Mouse (Mus musculus) midbrain, postnatal 0 days (tissue): Measurements from ENCODE around the gene Cyfip2. TPM values are rescaled to one million over a fixed set of nuclear protein-coding genes. Genes with fewer than 3 reads are reported as not detected.

ENCODE experiments used
- ATAC-seq: fragments of 200-750 bp; cut with Nextera tagmentation; 2 replicates; pipeline ENCODE4 v1.8.0; 2017; ENCODE audit warnings: moderate number of reproducible peaks, mild to moderate bottlenecking, moderate TSS enrichment, moderate library complexity; ENCODE audit not compliant: low FRiP score
- DNase-seq: peaks from one replicate; pipeline ENCODE4 v3.0.0-alpha.2; 2015; ENCODE audit warnings: low spot score
- H3K27ac ChIP-seq: fragments of 300-500 bp; sonication (generic); 2 replicates; pipeline ENCODE4 v1.5.1; 2014; ENCODE audit warnings: low read depth, mild to moderate bottlenecking, low read length, mixed read lengths
- H3K27me3 ChIP-seq: fragments of 300-500 bp; sonication (generic); 2 replicates; pipeline ENCODE4 v1.6.1; 2014; ENCODE audit warnings: low read length, control low read depth, mixed read lengths; ENCODE audit not compliant: insufficient read depth
- H3K36me3 ChIP-seq: fragments of 300-500 bp; sonication (generic); 2 replicates; pipeline ENCODE4 v1.6.1; 2014; ENCODE audit warnings: low read length, control low read depth, mixed read lengths; ENCODE audit not compliant: insufficient read depth
- H3K4me1 ChIP-seq: fragments of 300-500 bp; sonication (generic); 2 replicates; pipeline ENCODE4 v1.6.1; 2014; ENCODE audit warnings: mild to moderate bottlenecking, control low read depth, antibody characterized with exemption, low read length, mixed read lengths; ENCODE audit not compliant: insufficient read depth
- H3K4me2 ChIP-seq: fragments of 300-500 bp; sonication (generic); 2 replicates; pipeline ENCODE4 v1.6.1; 2014; ENCODE audit warnings: low read depth, mild to moderate bottlenecking, low read length, mixed read lengths; ENCODE audit not compliant: poor library complexity, severe bottlenecking
- H3K4me3 ChIP-seq: fragments of 300-500 bp; sonication (generic); 2 replicates; pipeline ENCODE4 v1.5.1; 2014; ENCODE audit warnings: low read depth, mild to moderate bottlenecking, low read length, moderate library complexity
- H3K9ac ChIP-seq: fragments of 300-500 bp; sonication (generic); replicated peaks from 2 replicates; pipeline ENCODE4 v1.6.1; 2014; ENCODE audit warnings: mild to moderate bottlenecking, low read length, moderate library complexity, mixed read lengths; ENCODE audit not compliant: poor library complexity, severe bottlenecking
- H3K9me3 ChIP-seq: fragments of 300-500 bp; sonication (generic); 2 replicates; pipeline ENCODE4 v1.6.1; 2016; ENCODE audit warnings: low read length, control low read depth
- CTCF ChIP-seq: IDR thresholded peaks from 2 replicates; pipeline ENCODE4 v1.5.1; 2016; ENCODE audit warnings: antibody characterized with exemption, mild to moderate bottlenecking
- WGBS: fragments of 180-500 bp; shearing (Covaris S2); extraction: QIAGEN DNeasy Blood & Tissue Kit; methylation state at CpG from one replicate; pipeline ENCODE4 v1.1.7; 2014; 5-methylcytosine and 5-hydroxymethylcytosine counted together
- polyA plus RNA-seq: library from polyadenylated mRNA; unstranded; fragments of >200 nt; fragmentation: Nextera tagmentation; extraction: Ambion mirVana; gene quantifications from 2 replicates; pipeline ENCODE4 v1.2.1, GENCODE M21; 2015
- total RNA-seq: library from RNA; depleted of rRNA; stranded (reverse); fragments of >200 nt; gene quantifications from 2 replicates; pipeline ENCODE4 v1.2.3, GENCODE M21; 2014

Gene Cyfip2
- total and polyA plus RNA-seq, 2 experiments from 2014 or later = 83.7 to 133 TPM

- DNase-seq (no peak), ATAC-seq (no peak)
- H3K9ac ChIP-seq = no peak overlapping the region
- no peak overlapping the region for H3K4me3 ChIP-seq
- H3K27ac ChIP-seq = no peak overlapping the region
- H3K9me3 ChIP-seq = no peaks in the 10 kb centered on the region
- no peaks in the 10 kb centered on the region for H3K4me1 ChIP-seq
- TF ChIP-seq CTCF = no peak
- H3K36me3 ChIP-seq = peaks cover 52% of the 10 kb centered on the region
- H3K4me2 ChIP-seq = no peak overlapping the region
- 74% methylated on average over 10 of the region's 10 CpGs for WGBS
- no peaks in the 10 kb centered on the region for H3K27me3 ChIP-seq
Measured at GRCm38 (mm10) chr11:46202547-46202887, 110.1 kb downstream of the Cyfip2 start.

- DNase-seq (no peak), ATAC-seq (no peak)
- no peak for TF ChIP-seq CTCF
- Histone ChIP-seq H3K27me3 (no peaks in the 10 kb centered on the region), H3K36me3 (peaks cover 49% of the 10 kb centered on the region), H3K9ac (no peak overlapping the region), H3K4me1 (no peaks in the 10 kb centered on the region), H3K4me3 (no peak overlapping the region), H3K4me2 (no peak overlapping the region), H3K27ac (no peak overlapping the region; the same call in 1 of the 2 replicates), H3K9me3 (no peaks in the 10 kb centered on the region)
- 68% methylated on average over 20 of the region's 20 CpGs for WGBS
Measured at GRCm38 (mm10) chr11:46201636-46202546, 110.8 kb downstream of the Cyfip2 start.

- no peak overlapping the region for H3K9ac ChIP-seq
- TF ChIP-seq CTCF = no peak
- 89% methylated on average over 11 of the region's 11 CpGs for WGBS
- DNase-seq (no peak), ATAC-seq (no peak)
- no peak overlapping the region for H3K4me2 ChIP-seq
- H3K27ac ChIP-seq = no peak overlapping the region
- no peaks in the 10 kb centered on the region for H3K9me3 ChIP-seq
- H3K4me3 ChIP-seq = no peak overlapping the region
- H3K27me3 ChIP-seq = no peaks in the 10 kb centered on the region
- peaks cover 53% of the 10 kb centered on the region for H3K36me3 ChIP-seq
- H3K4me1 ChIP-seq = no peaks in the 10 kb centered on the region
Measured at GRCm38 (mm10) chr11:46200664-46201063, 112.0 kb downstream of the Cyfip2 start.

GRCm38 (mm10) chr11:46194175-46194574 is 118.5 kb downstream of the Cyfip2 start:
- Histone ChIP-seq H3K4me3 (no peak overlapping the region), H3K4me1 (no peaks in the 10 kb centered on the region), H3K4me2 (no peak overlapping the region), H3K9me3 (no peaks in the 10 kb centered on the region), H3K27me3 (no peaks in the 10 kb centered on the region), H3K36me3 (peaks cover 38% of the 10 kb centered on the region), H3K27ac (no peak overlapping the region), H3K9ac (no peak overlapping the region)
- WGBS = 81% methylated on average over 4 of the region's 4 CpGs
- no peak for DNase-seq
- no peak for TF ChIP-seq CTCF
- no peak for ATAC-seq

GRCm38 (mm10) chr11:46188283-46188682 is 124.4 kb downstream of the Cyfip2 start:
- no peak for TF ChIP-seq CTCF
- 44% methylated on average over 2 of the region's 2 CpGs for WGBS
- no peak for DNase-seq
- Histone ChIP-seq H3K9me3 (no peaks in the 10 kb centered on the region), H3K27ac (no peak overlapping the region), H3K27me3 (no peaks in the 10 kb centered on the region), H3K36me3 (peaks cover 2% of the 10 kb centered on the region; the same call in 1 of the 2 replicates), H3K9ac (no peak overlapping the region), H3K4me3 (no peak overlapping the region), H3K4me2 (no peak overlapping the region), H3K4me1 (no peaks in the 10 kb centered on the region)
- ATAC-seq = no peak

GRCm38 (mm10) chr11:46185486-46185885 is 127.2 kb downstream of the Cyfip2 start:
- 39% methylated on average over 4 of the region's 4 CpGs for WGBS
- TF ChIP-seq CTCF = no peak
- peak; percentile 29 for DNase-seq

More at GRCm38 (mm10) chr11:46185486-46185885, 127.2 kb downstream of the Cyfip2 start:
- H3K27me3 ChIP-seq = no peaks in the 10 kb centered on the region
- H3K9ac ChIP-seq = no peak overlapping the region
- H3K27ac ChIP-seq = no peak overlapping the region
- no peak overlapping the region for H3K4me2 ChIP-seq
- ATAC-seq = no peak
- H3K9me3 ChIP-seq = no peaks in the 10 kb centered on the region
- no peaks in the 10 kb centered on the region for H3K36me3 ChIP-seq
- no peak overlapping the region for H3K4me3 ChIP-seq
- no peaks in the 10 kb centered on the region for H3K4me1 ChIP-seq
